Mouse (Mus musculus): ENCODE measurements around the gene Katnal1.

Gene Katnal1

GRCm38 (mm10) chr5:148924586-148924985, 4.5 kb downstream of the Katnal1 start:
- DNase-seq, result no peak

DNA sequence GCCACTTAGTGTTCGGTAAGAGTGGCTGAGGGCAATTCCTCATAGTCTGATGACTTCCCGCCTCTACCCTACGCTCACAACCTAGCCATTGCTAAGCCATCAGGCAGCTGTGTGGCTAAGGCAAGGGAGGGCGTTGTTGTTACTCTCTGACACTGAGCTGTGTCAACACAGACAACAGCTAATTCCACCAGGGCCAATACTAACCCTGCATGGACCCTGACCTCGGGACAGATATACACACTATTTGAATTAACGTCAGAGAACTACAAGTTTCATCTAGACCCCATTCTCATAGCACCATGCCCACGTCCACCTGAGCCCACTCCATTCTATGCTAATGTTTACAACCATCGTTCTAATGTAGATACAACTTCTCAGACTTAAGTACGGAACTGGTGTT, 5.1 kb downstream of the Katnal1 start:
- no peak for DNase-seq

- DNase-seq, result no peak
Observed at GRCm38 (mm10) chr5:148923408-148923807, 5.7 kb downstream of the Katnal1 start.

- no peak for DNase-seq
Observed at GRCm38 (mm10) chr5:148922773-148923172, 6.3 kb downstream of the Katnal1 start.

- no peak for DNase-seq
Observed at GRCm38 (mm10) chr5:148918049-148918448, 11.1 kb downstream of the Katnal1 start.

GRCm38 (mm10) chr5:148916775-148917174, 12.3 kb downstream of the Katnal1 start:
- DNase-seq, result no peak

GRCm38 (mm10) chr5:148912262-148912661, 16.9 kb downstream of the Katnal1 start:
- no peak for DNase-seq

- DNase-seq, result no peak
Observed at GRCm38 (mm10) chr5:148910066-148910465, 19.1 kb downstream of the Katnal1 start.

DNA sequence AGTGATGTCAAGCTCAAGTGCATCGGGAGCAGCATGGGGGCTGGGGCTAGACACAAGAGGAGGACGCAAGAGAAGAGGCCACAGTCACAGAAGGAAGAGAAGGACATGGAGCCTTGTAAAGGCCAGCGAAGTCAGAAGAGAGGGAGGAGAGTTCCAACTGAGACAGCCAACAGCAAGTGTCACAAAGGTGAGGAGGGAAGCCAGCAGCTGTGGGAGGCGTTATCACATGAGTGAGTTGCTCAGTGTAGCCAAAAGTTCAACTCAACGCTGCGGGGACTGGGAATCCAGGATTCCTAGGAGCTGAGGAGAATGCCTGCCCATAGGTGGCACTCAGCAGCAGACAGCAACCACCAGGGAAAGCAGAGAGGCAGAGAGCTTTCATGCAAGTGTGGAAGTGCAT, 19.7 kb downstream of the Katnal1 start:
- DNase-seq, result peak; percentile 31

GRCm38 (mm10) chr5:148909057-148909395, 20.1 kb downstream of the Katnal1 start:
- DNase-seq, result peak; percentile 88

DNA sequence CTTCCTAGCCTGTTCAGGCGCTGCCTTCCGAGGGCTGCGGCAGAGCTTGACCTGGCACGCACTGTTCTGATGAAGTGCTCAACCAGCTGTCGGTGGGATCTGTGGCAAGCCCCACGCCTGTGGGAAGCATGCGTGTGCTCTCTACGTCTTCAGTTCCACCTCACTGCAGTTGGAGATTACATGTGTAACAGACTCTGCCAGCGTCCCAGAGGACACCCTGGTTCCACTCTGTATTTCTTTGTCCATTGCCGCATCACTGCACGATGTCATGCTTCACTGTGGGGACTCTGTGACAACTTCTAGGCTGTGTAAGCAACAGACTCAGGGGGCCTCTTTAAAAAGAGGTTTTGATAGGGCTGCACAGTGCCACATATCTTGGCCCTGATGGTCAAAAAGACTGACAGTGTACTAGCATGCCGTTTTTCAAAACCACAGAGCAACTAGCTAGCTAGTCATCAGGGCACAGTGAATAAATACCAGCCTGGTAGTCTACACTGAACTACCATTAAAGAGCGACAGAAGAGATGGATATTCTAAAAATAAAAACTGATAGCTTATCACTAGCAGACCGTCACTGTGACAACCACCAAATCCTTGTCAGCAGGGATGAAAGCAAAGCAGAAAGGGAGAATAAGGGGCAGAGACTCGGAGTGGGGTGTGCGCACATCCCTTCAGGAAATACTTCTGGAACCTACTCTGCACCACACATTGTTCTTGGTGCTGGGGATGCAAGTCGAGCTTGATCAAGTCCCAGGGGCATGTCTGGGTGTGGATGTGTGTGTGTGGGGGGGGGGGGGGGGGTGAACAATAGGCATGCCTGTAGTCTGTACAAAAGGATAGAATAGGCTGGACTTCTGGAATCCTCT, 20.7 kb downstream of the Katnal1 start:
- DNase-seq, result peak; percentile 72

DNA sequence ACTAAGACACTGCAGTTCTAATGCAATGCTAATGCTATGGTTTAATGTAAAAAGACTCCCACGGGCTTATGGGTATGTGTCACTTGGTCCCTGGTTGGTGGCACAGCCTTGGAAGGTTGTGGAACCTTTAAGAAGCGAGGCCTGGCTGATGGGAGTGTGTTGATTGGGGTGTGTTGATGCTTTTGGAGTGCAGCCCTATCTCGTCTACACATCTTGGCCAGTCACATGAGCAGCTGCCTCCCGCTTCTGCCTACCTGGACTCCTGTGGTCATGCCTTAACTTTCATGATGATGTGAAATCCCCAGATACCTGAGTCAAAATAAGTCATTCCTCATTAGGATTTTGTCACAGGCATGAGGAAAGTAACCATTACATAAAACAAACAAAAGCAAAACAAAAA, 22.8 kb downstream of the Katnal1 start:
- DNase-seq, result no peak

DNA sequence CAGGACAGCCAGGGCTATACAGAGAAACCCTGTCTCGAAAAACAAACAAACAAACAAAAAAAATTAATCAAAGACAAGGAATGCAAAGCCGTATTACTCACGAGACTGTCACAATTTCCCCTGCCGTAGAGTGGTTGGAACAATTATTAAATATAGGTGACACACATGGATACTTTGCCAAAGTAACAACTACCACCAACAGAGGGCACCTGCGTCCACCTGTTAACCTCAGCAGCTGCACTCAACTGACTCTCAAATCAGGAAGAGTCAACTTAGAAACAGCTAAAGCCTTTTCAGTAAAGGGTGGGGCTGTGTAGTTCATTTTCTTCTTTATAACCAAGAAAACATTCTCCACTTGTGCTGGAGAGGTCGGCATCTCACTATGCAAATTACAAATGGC, 24.3 kb downstream of the Katnal1 start:
- DNase-seq, result peak; percentile 38

DNA sequence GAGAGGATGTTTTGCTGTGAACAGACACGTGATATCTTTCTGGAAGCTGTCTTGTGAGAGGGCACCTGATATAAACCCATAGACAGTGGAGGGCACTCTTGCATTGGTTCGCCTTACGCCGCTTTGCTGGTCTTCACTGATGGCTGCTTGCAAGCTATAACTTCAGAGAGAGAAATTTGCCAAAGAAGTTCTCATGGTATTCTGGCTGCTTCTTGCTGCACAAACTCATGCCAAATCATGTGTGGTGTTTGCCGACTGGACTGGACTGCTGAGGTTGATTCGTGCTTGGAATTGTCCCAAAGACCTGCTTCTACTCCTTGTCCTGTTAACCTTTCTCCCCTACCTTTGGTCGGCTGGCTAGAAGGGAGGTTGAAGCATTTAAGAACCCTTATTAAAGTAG, 29.8 kb downstream of the Katnal1 start:
- DNase-seq, result no peak

DNA sequence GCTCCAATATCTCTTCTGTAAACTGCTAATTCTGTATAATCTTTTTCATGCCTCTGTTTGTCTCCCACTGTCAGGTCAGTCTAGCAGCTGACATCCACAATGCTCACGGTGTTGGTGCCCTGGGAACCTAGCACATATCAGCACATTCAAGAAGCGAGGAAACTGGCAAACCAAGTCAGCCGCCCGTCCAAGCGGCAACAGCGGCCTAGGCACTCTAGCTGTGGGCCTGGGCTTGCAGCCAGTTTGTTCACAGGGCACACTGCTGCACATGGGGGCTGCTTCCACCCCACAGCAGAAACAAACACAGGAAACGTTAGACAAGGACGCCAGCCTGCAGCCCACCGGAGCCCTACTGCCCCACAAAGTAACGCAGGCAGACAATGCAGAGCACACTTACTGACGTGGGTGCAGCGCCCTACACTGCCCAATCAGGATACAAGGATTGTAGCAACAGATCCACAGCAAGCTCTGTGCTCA, 31.1 kb downstream of the Katnal1 start:
- DNase-seq, result peak; percentile 44

GRCm38 (mm10) chr5:148897069-148897702, 31.9 kb downstream of the Katnal1 start:
- DNase-seq, result peak; percentile 55

DNA sequence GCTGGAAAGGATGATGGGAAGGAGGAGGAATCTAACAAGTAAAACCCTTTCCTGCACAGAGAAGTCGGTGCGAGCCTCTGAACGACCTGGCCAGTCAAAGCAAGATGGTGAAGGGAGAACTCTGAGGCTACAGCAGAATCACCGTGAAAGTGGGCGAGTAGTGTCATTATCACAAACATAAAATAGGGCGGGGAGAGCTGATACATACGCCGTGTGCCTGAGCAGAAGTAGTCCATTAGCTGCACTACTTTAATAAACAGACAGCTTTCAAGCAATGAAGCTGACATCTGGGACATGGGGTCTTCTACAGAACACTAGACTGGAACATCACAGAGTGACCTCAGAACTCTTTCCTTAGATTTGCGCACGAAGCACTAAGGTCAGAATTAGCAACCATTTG, 32.6 kb downstream of the Katnal1 start:
- DNase-seq, result no peak

- no peak for DNase-seq
Observed at GRCm38 (mm10) chr5:148895833-148896232, 33.3 kb downstream of the Katnal1 start.

- peak; percentile 36 for DNase-seq
Observed at GRCm38 (mm10) chr5:148895034-148895433, 34.1 kb downstream of the Katnal1 start.

DNA sequence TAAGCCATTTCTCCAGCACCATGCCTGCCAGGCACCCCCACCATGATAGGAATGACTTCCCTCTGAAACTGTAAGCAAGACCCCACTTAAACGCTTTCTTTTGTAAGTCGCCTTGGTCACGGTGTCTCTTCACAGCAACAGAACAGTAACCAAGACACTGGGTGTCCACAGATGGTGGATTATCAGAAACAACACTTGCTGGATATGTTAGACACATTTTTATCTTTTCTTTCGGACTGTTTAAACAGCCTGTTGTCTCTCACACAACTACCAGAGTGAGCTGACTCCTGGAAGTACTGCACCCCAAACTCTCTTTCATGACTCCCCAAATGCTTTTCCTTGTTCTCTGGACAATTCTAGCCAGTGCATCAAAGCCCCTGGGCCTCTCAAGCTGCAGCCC, 38.9 kb downstream of the Katnal1 start:
- no peak for DNase-seq

- DNase-seq, result no peak
Observed at GRCm38 (mm10) chr5:148888032-148888431, 41.1 kb downstream of the Katnal1 start.

DNA sequence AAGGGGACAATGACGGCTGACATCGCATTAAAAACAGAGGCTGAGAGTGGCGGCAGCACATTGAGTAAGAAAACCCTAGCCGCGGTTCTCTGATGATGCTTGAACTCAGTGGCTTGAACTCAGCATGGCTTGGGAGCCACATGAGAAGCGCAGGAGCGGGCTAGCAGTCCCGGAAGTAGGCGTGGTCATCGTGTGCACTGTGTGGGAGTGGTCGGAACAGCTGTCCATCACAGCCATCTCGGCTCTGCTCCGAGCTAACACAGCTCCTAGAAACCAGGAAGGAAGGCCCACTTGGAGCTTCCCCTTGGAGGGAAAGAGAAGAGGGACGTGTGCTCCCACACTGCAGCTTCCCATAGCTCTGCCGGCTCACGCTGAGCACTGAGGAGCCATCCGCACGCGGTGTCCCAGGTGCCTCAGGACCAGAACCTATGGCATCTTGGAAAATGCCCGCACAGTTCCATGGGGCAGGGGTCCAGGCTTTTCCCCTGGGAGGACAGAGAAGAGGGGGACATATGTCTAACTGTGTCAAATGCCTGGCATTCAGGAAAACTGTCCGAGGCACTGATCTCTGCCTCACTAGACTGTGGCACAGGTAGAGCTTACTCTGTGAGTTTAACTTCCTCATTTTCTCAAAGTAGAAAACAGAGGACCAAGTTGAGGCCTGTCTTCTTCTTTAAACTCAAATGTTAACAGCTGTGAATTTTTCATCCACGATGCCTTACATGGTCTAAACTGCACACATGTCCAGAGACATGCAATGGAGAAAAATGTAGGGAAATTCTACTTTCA, 43.1 kb downstream of the Katnal1 start:
- DNase-seq, result peak; percentile 67

GRCm38 (mm10) chr5:148883671-148884070, 45.4 kb downstream of the Katnal1 start:
- no peak for DNase-seq

GRCm38 (mm10) chr5:148879218-148879617, 49.9 kb downstream of the Katnal1 start:
- DNase-seq, result no peak

Data from retina, postnatal 1 day (tissue).